Mouse (Mus musculus) regulatory T cell (primary cell): ENCODE data around the gene Rabepk.
"Not testable (repeated sequence)": the region's sequence is repeated elsewhere in the genome, so short reads cannot be mapped to it uniquely, and the experiment has no call there.

Experiments used
- in situ Hi-C: fragments of 300-600 bp; cut with MboI, MseI; formaldehyde crosslinking; loops from one replicate; pipeline ENCODE4 v1.15.1; 2025; ENCODE audit warnings: high pct_unique_total_duplicates

Rabepk gene

GRCm38 (mm10) chr2:34799357-34800256, at the start of gene Rabepk:
TSS of gene Rabepk (minus strand) at chr2:34799912.
- in situ Hi-C loops = no loop called here

GRCm38 (mm10) chr2:34847702-34848101, 48.0 kb upstream of the Rabepk start:
- in situ Hi-C loops = loop anchor here (10.0 kb wide), 1 partner anchor 1037 kb away; no protein-coding TSS in a partner anchor

GRCm38 (mm10) chr2:34843211-34843939, 43.7 kb upstream of the Rabepk start:
- in situ Hi-C loops = loop anchor here (5.0 to 10.0 kb wide), 2 partner anchors 39 to 1041 kb away; no protein-coding TSS in a partner anchor

- in situ Hi-C loops = loop anchor here (5.0 to 10.0 kb wide), 2 partner anchors 41 to 1043 kb away; no protein-coding TSS in a partner anchor
These were observed 42.0 kb upstream of the Rabepk start for GRCm38 (mm10) chr2:34841706-34842105.

GRCm38 (mm10) chr2:34840143-34840542, 40.4 kb upstream of the Rabepk start:
- in situ Hi-C loops = loop anchor here (5.0 to 10.0 kb wide), 2 partner anchors 42 to 1045 kb away; no protein-coding TSS in a partner anchor

GRCm38 (mm10) chr2:34835669-34836068, 36.0 kb upstream of the Rabepk start:
- in situ Hi-C loops = no loop called here

- in situ Hi-C loops = no loop called here
These were observed 33.9 kb upstream of the Rabepk start for GRCm38 (mm10) chr2:34833624-34834023.

GRCm38 (mm10) chr2:34832766-34833457, 33.2 kb upstream of the Rabepk start, which contains the start of gene Gm34653:
TSS of gene Gm34653 (plus strand) at chr2:34833007.
- in situ Hi-C loops = not testable (repeated sequence)

- in situ Hi-C loops = not testable (repeated sequence)
These were observed 30.4 kb upstream of the Rabepk start for GRCm38 (mm10) chr2:34830066-34830465.

- in situ Hi-C loops = no loop called here
These were observed 28.3 kb upstream of the Rabepk start for GRCm38 (mm10) chr2:34828026-34828425.

- in situ Hi-C loops = no loop called here
These were observed 27.9 kb upstream of the Rabepk start for GRCm38 (mm10) chr2:34827591-34827990.

GRCm38 (mm10) chr2:34826460-34827231, 26.9 kb upstream of the Rabepk start:
- in situ Hi-C loops = no loop called here

- in situ Hi-C loops = no loop called here
These were observed 26.2 kb upstream of the Rabepk start, which contains the start of gene Fbxw2 for GRCm38 (mm10) chr2:34825827-34826459. TSS of gene Fbxw2 (minus strand) at chr2:34826311.

- in situ Hi-C loops = no loop called here
These were observed 18.8 kb upstream of the Rabepk start for GRCm38 (mm10) chr2:34818492-34818891.

- in situ Hi-C loops = not testable (repeated sequence)
These were observed 16.2 kb upstream of the Rabepk start for GRCm38 (mm10) chr2:34815893-34816292.

GRCm38 (mm10) chr2:34812706-34813105, 13.0 kb upstream of the Rabepk start:
- in situ Hi-C loops = loop anchor here (5.0 kb wide), 1 partner anchor 50 kb away; no protein-coding TSS in a partner anchor

- in situ Hi-C loops = loop anchor here (5.0 kb wide), 1 partner anchor 52 kb away; no protein-coding TSS in a partner anchor
These were observed 11.1 kb upstream of the Rabepk start for GRCm38 (mm10) chr2:34810775-34811174.

GRCm38 (mm10) chr2:34809568-34809967, 9.9 kb upstream of the Rabepk start:
- in situ Hi-C loops = loop anchor here (5.0 kb wide), 1 partner anchor 153 kb away; the partner anchor contains the start of gene Traf1

GRCm38 (mm10) chr2:34808057-34808456, 8.3 kb upstream of the Rabepk start:
- in situ Hi-C loops = loop anchor here (5.0 kb wide), 1 partner anchor 154 kb away; the partner anchor contains the start of gene Traf1
